Comparison of ENCODE assay signal across 16 mouse cellular contexts in the genomic region with DNA sequence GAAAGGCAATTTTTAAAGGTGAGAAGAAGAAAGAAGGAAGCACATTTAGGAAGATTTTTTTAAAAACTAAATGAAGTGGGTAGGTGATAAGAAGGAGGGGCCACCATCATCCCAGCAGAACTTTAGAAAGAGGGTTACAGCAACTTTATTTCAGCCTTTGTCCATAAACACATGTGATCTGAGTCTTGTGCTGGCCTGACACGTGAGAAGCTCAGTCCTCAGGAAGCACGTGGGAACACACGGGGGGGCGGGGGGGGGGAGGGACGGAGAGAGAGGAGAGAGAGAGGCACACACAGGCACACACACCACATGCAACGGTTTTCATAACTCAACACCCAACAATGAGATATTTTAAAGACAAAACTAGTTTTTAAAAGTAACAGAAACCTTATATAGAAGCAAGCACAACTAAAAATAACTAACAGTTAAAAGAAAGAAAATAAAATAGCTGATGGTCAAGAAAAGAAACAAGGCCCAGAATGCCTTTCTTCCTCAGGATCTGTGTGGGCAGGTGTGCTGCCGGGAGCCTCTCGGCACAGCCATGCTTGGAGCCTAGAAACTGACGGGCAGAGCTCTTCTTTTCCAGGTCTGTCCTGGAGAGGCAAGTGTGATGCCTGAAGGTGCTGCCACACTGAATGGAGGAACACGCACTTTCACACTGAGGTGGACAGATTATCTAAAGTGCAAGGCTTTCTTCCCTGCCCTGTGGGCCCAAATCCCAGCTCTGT. TPM values are rescaled to one million over a fixed set of nuclear protein-coding genes. Genes with fewer than 3 reads are reported as not detected.
A peak's percentile ranks its signal among the peaks of the same experiment; 100 is the strongest.
DNase-seq lines count a peak whose midpoint lies in the region; ATAC-seq and TF ChIP-seq lines count a peak whose summit lies in the region.
"Had no signal": no experiment of that assay in that cellular context is flagged by ENCODE, and none has a peak within 500 bp of the region (broad histone marks: within the 10 kb centered on the region; RNA-seq: fewer than 3 reads in every experiment).

No protein-coding gene starts in this region.

- no peaks in the 10 kb centered on the region for H3K9me3 ChIP-seq in heart, postnatal 0 days (replicated peaks; ENCODE audit: control insufficient read depth, low read length)
- H3K9me3 ChIP-seq in heart, embryonic 10.5 days: no peaks in the 10 kb centered on the region
- H3K9me3 ChIP-seq in stomach, postnatal 0 days (ENCODE audit: control insufficient read depth, low read length): no peaks in the 10 kb centered on the region
- H3K9me3 ChIP-seq: G1E; limb, embryonic 15.5 days; neural tube, embryonic 13.5 days had no signal

- H3K27ac ChIP-seq in heart, postnatal 0 days (ENCODE audit: low read depth): no peak overlapping the region
- no peak overlapping the region for H3K27ac ChIP-seq in heart, embryonic 10.5 days
- no peak overlapping the region for H3K27ac ChIP-seq in stomach, postnatal 0 days (replicated peaks)
- H3K27ac ChIP-seq: limb, embryonic 15.5 days; neural tube, embryonic 13.5 days had no signal

- 32% methylated on average over 10 of the region's 10 CpGs for WGBS in heart, postnatal 0 days
- WGBS in heart, embryonic 10.5 days: 52% methylated on average over 10 of the region's 10 CpGs
- 23% methylated on average over 10 of the region's 10 CpGs for WGBS in stomach, postnatal 0 days

- no peak for TF ChIP-seq CTCF in heart, postnatal 0 days (IDR thresholded peaks at IDR 0.05; ENCODE audit: low read depth)
- TF ChIP-seq CTCF in stomach, postnatal 0 days (IDR thresholded peaks at IDR 0.05; ENCODE audit: low read depth): no peak

- TF ChIP-seq EP300 in heart, postnatal 0 days (IDR thresholded peaks at IDR 0.05; ENCODE audit: low read depth): no peak
- no peak for TF ChIP-seq EP300 in stomach, postnatal 0 days (optimal IDR thresholded peaks at IDR 0.05)

- H3K4me3 ChIP-seq in heart, postnatal 0 days (ENCODE audit: low read depth, low read length): no peak overlapping the region
- H3K4me3 ChIP-seq in heart, embryonic 10.5 days: no peak overlapping the region
- H3K4me3 ChIP-seq in stomach, postnatal 0 days (ENCODE audit: low read depth, low read length): no peak overlapping the region
- H3K4me3 ChIP-seq: erythroblast, embryonic 14.5 days; limb, embryonic 15.5 days; neural tube, embryonic 13.5 days had no signal

- no peaks in the 10 kb centered on the region for H3K27me3 ChIP-seq in heart, postnatal 0 days (ENCODE audit: control insufficient read depth, insufficient read depth, low read length)
- no peaks in the 10 kb centered on the region for H3K27me3 ChIP-seq in heart, embryonic 10.5 days (ENCODE audit: insufficient read depth, poor library complexity, severe bottlenecking)
- no peaks in the 10 kb centered on the region for H3K27me3 ChIP-seq in stomach, postnatal 0 days (ENCODE audit: control insufficient read depth, insufficient read depth, low read length)
- H3K27me3 ChIP-seq: limb, embryonic 15.5 days; neural tube, embryonic 13.5 days had no signal

- H3K9ac ChIP-seq in heart, postnatal 0 days (replicated peaks; ENCODE audit: low read depth, low read length): no peak overlapping the region
- no peak overlapping the region for H3K9ac ChIP-seq in stomach, postnatal 0 days (ENCODE audit: low read length)
- H3K9ac ChIP-seq: limb, embryonic 15.5 days; neural tube, embryonic 13.5 days had no signal

- H3K4me1 ChIP-seq in heart, postnatal 0 days (ENCODE audit: control insufficient read depth, insufficient read depth): peaks cover 11% of the 10 kb centered on the region; the same call in 1 of the 2 replicates
- peaks cover 19% of the 10 kb centered on the region for H3K4me1 ChIP-seq in heart, embryonic 10.5 days
- H3K4me1 ChIP-seq in stomach, postnatal 0 days (replicated peaks; ENCODE audit: control insufficient read depth, insufficient read depth): 0 out of 2 replicates have a peak, but pooled peaks cover 2% of the 10 kb centered on the region

- peak; percentile 21 for DNase-seq in heart, postnatal 0 days (ENCODE audit: low spot score)
- no peak for DNase-seq in heart, embryonic 10.5 days (ENCODE audit: low spot score)
- DNase-seq in lung, postnatal 36 days: peak; percentile 22
- no peak for DNase-seq in lung, adult 18-20 months
- DNase-seq in kidney, postnatal 25 days: peak; percentile 56 to 74
- peak; percentile 56 for DNase-seq in stomach, postnatal 0 days (ENCODE audit: low spot score)
- DNase-seq in cerebellum, postnatal 25 days: no peak
- DNase-seq in neural tube, embryonic 10.5 days (ENCODE audit: extremely low spot score, low spot score): no peak
- DNase-seq: cerebellum, postnatal 36 days; heart, postnatal 14 days had no signal

- peak; percentile 78 for ATAC-seq in heart, postnatal 0 days (ENCODE audit: insufficient read depth, low read depth)
- ATAC-seq in stomach, postnatal 0 days (ENCODE audit: low FRiP score, low TSS enrichment): no peak
- ATAC-seq: midbrain, embryonic 16.5 days had no signal

- H3K36me3 ChIP-seq in heart, postnatal 0 days (replicated peaks; ENCODE audit: control insufficient read depth, insufficient read depth, low read length): no peaks in the 10 kb centered on the region
- H3K36me3 ChIP-seq in heart, embryonic 10.5 days: no peaks in the 10 kb centered on the region
- no peaks in the 10 kb centered on the region for H3K36me3 ChIP-seq in stomach, postnatal 0 days (ENCODE audit: control insufficient read depth, insufficient read depth, low read length)
- H3K36me3 ChIP-seq: G1E; limb, embryonic 15.5 days; neural tube, embryonic 13.5 days had no signal

- H3K4me2 ChIP-seq in heart, postnatal 0 days (ENCODE audit: low read depth, low read length): no peak overlapping the region
- H3K4me2 ChIP-seq in stomach, postnatal 0 days (replicated peaks; ENCODE audit: low read depth): no peak overlapping the region
- H3K4me2 ChIP-seq: limb, embryonic 15.5 days; neural tube, embryonic 13.5 days had no signal

RNA-seq across cellular contexts. Expression of gene Enthd1, which starts 43.1 kb away (rescaled TPM):
- not detected in 2 replicates for total RNA-seq in heart, postnatal 0 days (2014; rRNA removed; ENCODE audit: low replicate concordance)
- polyA plus RNA-seq in heart, postnatal 0 days (2015; fragmentation: Nextera tagmentation; extraction: Ambion mirVana): not detected in 2 replicates
- polyA plus RNA-seq in heart, embryonic 10.5 days (2016; fragmentation: Nextera tagmentation; extraction: Ambion mirVana): not detected in 2 replicates
- polyA plus RNA-seq in stomach, postnatal 0 days (2015; fragmentation: Nextera tagmentation; extraction: Ambion mirVana): not detected in 2 replicates
- total RNA-seq: heart, postnatal 14 days; layer of hippocampus, postnatal 10 days had no signal
- polyA plus RNA-seq: erythroblast, embryonic 14.5 days; G1E; midbrain, embryonic 16.5 days; neural tube, embryonic 13.5 days had no signal

RNA-seq across cellular contexts. Expression of gene Grap2, which starts 50.6 kb away (rescaled TPM):
- 2.8 TPM in 1 of 2 replicates, not detected in the other for total RNA-seq in heart, postnatal 0 days (2014; rRNA removed; ENCODE audit: low replicate concordance)
- 0.46 and 1.3 TPM in 2 replicates for polyA plus RNA-seq in heart, postnatal 0 days (2015; fragmentation: Nextera tagmentation; extraction: Ambion mirVana)
- 4.9 and 5.0 TPM in 2 replicates for polyA plus RNA-seq in heart, embryonic 10.5 days (2016; fragmentation: Nextera tagmentation; extraction: Ambion mirVana)
- polyA plus RNA-seq in stomach, postnatal 0 days (2015; fragmentation: Nextera tagmentation; extraction: Ambion mirVana): 0.15 and 0.22 TPM in 2 replicates

Comparison
In these comparisons a context has a peak if more than half of its experiments do, and no peak if none do; other contexts are left out.
1. DNase-seq: peak in heart, postnatal 0 days (single experiment), lung, postnatal 36 days (single experiment), kidney, postnatal 25 days (2 of 2) and stomach, postnatal 0 days (single experiment); none in heart, embryonic 10.5 days (single experiment), lung, adult 18-20 months (0 of 2), cerebellum, postnatal 25 days (0 of 2) and neural tube, embryonic 10.5 days (single experiment).